Mouse (Mus musculus) G1E (cell line): Measurements from ENCODE around the gene Mctp1.

ENCODE experiments used
- CTCF ChIP-seq: IDR thresholded peaks from 2 replicates; pipeline ENCODE4 v1.5.1; 2012; ENCODE audit warnings: low read depth, low read length, inconsistent platforms, mixed read lengths
- GATA1 ChIP-seq: IDR thresholded peaks from 2 replicates; pipeline ENCODE4 v1.6.1; 2012; ENCODE audit warnings: borderline replicate concordance, low read length, inconsistent platforms, mixed read lengths
- GATA2 ChIP-seq: IDR thresholded peaks from 2 replicates; pipeline ENCODE4 v1.6.1; 2012; ENCODE audit warnings: low read depth, low read length, inconsistent platforms, borderline replicate concordance
- POLR2AphosphoS5 ChIP-seq: IDR thresholded peaks from 2 replicates; pipeline ENCODE4 v1.6.1; 2012; ENCODE audit warnings: low read depth, low read length, inconsistent platforms; ENCODE audit not compliant: insufficient replicate concordance

GRCm38 (mm10) chr13:76591692-76592091, 207.4 kb downstream of the Mctp1 start:
- no peak for TF ChIP-seq CTCF
- TF ChIP-seq GATA1 = no peak
- TF ChIP-seq GATA2 = no peak
- TF ChIP-seq POLR2AphosphoS5 = no peak
